Mouse (Mus musculus): Measurements from ENCODE around the gene Zfp931. TPM values are rescaled to one million over a fixed set of nuclear protein-coding genes. Genes with fewer than 3 reads are reported as not detected.
"Not testable (repeated sequence)": the region's sequence is repeated elsewhere in the genome, so short reads cannot be mapped to it uniquely, and the experiment has no call there.

Zfp931 gene
- polyA plus RNA-seq, 1 experiment from 2014 or later, result 17.0 TPM

GRCm38 (mm10) chr2:178101957-178102356, 23.7 kb upstream of the Zfp931 start:
- H3K4me3 ChIP-seq, result no peak overlapping the region
- no peaks in the 10 kb centered on the region for H3K27me3 ChIP-seq (ENCODE audit: low read depth, poor library complexity, severe bottlenecking)
- peaks cover 10% of the 10 kb centered on the region for H3K4me1 ChIP-seq
- WGBS, result 17% methylated on average over 7 of the region's 7 CpGs
- H3K36me3 ChIP-seq, result no peaks in the 10 kb centered on the region
- DNase-seq (ENCODE audit: low spot score), result peak; percentile 77
- no peaks in the 10 kb centered on the region for H3K9me3 ChIP-seq (replicated peaks)
- H3K27ac ChIP-seq, result no peak overlapping the region

- H3K4me3 ChIP-seq, result no peak overlapping the region
- WGBS, result 8% methylated on average over 2 of the region's 2 CpGs
- no peaks in the 10 kb centered on the region for H3K9me3 ChIP-seq (replicated peaks)
- peak; percentile 75 for DNase-seq (ENCODE audit: low spot score)
- H3K27me3 ChIP-seq (ENCODE audit: low read depth, poor library complexity, severe bottlenecking), result no peaks in the 10 kb centered on the region
- H3K36me3 ChIP-seq, result no peaks in the 10 kb centered on the region
- peaks cover 19% of the 10 kb centered on the region for H3K4me1 ChIP-seq
- H3K27ac ChIP-seq, result no peak overlapping the region
Observed at GRCm38 (mm10) chr2:178098021-178098420, 19.7 kb upstream of the Zfp931 start.

- H3K4me3 ChIP-seq, result no peak overlapping the region
Observed at GRCm38 (mm10) chr2:178089586-178089985, 11.3 kb upstream of the Zfp931 start.

GRCm38 (mm10) chr2:178058195-178058594, 20.1 kb downstream of the Zfp931 start:
- 17% methylated on average over 1 of the region's 1 CpGs for WGBS

More at GRCm38 (mm10) chr2:178089586-178089985, 11.3 kb upstream of the Zfp931 start:
- Histone ChIP-seq H3K4me1 (no peaks in the 10 kb centered on the region), H3K9me3 (replicated peaks) (no peaks in the 10 kb centered on the region), H3K27ac (no peak overlapping the region), H3K36me3 (no peaks in the 10 kb centered on the region), H3K27me3 (ENCODE audit: low read depth, poor library complexity, severe bottlenecking) (no peaks in the 10 kb centered on the region)
- DNase-seq (ENCODE audit: low spot score), result no peak

GRCm38 (mm10) chr2:178027601-178028000, 50.7 kb downstream of the Zfp931 start:
- WGBS, result 79% methylated on average over 3 of the region's 3 CpGs
- H3K36me3 ChIP-seq; H3K4me3 ChIP-seq; H3K27ac ChIP-seq; H3K9me3 ChIP-seq (replicated peaks); H3K4me1 ChIP-seq; DNase-seq (ENCODE audit: low spot score); H3K27me3 ChIP-seq (ENCODE audit: low read depth, poor library complexity, severe bottlenecking): not testable (repeated sequence)

More at GRCm38 (mm10) chr2:178058195-178058594, 20.1 kb downstream of the Zfp931 start:
- H3K27me3 ChIP-seq (ENCODE audit: low read depth, poor library complexity, severe bottlenecking), result no peaks in the 10 kb centered on the region
- peak; percentile 50 for DNase-seq (ENCODE audit: low spot score)
- no peak overlapping the region for H3K27ac ChIP-seq
- no peak overlapping the region for H3K4me3 ChIP-seq
- no peaks in the 10 kb centered on the region for H3K4me1 ChIP-seq
- H3K36me3 ChIP-seq, result peaks cover 13% of the 10 kb centered on the region
- no peaks in the 10 kb centered on the region for H3K9me3 ChIP-seq (replicated peaks)

GRCm38 (mm10) chr2:178023861-178024260, 54.4 kb downstream of the Zfp931 start:
- 31% methylated on average over 2 of the region's 2 CpGs for WGBS
- not testable (repeated sequence) for DNase-seq (ENCODE audit: low spot score)

GRCm38 (mm10) chr2:178023011-178023611, 55.2 kb downstream of the Zfp931 start, which contains the start of gene Zfp971:
Zfp971 (plus strand) TSS chr2:178023284.
- DNase-seq (ENCODE audit: low spot score), result peak; percentile 35
- H3K9me3 ChIP-seq (replicated peaks); H3K4me1 ChIP-seq; H3K36me3 ChIP-seq; H3K27me3 ChIP-seq (ENCODE audit: low read depth, poor library complexity, severe bottlenecking): not testable (repeated sequence)
- Histone ChIP-seq H3K27ac (peak within 1 kb of the TSS; percentile 50; the same call in 1 of the 2 replicates), H3K4me3 (peak within 1 kb of the TSS; percentile 61)
- under 1% methylated on average over 15 of the region's 15 CpGs for WGBS

More at GRCm38 (mm10) chr2:178023861-178024260, 54.4 kb downstream of the Zfp931 start:
- H3K36me3 ChIP-seq; H3K4me1 ChIP-seq; H3K9me3 ChIP-seq (replicated peaks); H3K27me3 ChIP-seq (ENCODE audit: low read depth, poor library complexity, severe bottlenecking): not testable (repeated sequence)
- Histone ChIP-seq H3K27ac (0 out of 2 replicates have a peak overlapping the region, but pooled peaks have one; percentile 50), H3K4me3 (peak overlapping the region; percentile 61)

- not testable (repeated sequence) for H3K27ac ChIP-seq; H3K27me3 ChIP-seq (ENCODE audit: low read depth, poor library complexity, severe bottlenecking); H3K9me3 ChIP-seq (replicated peaks); H3K36me3 ChIP-seq; H3K4me3 ChIP-seq; DNase-seq (ENCODE audit: low spot score); H3K4me1 ChIP-seq
- 86% methylated on average over 8 of the region's 8 CpGs for WGBS
Observed at GRCm38 (mm10) chr2:178020773-178021172, 57.5 kb downstream of the Zfp931 start.

- not testable (repeated sequence) for H3K36me3 ChIP-seq; DNase-seq (ENCODE audit: low spot score); H3K4me1 ChIP-seq; H3K27me3 ChIP-seq (ENCODE audit: low read depth, poor library complexity, severe bottlenecking); H3K27ac ChIP-seq; H3K9me3 ChIP-seq (replicated peaks); H3K4me3 ChIP-seq
- 87% methylated on average over 3 of the region's 3 CpGs for WGBS
Observed at GRCm38 (mm10) chr2:178019486-178019885, 58.8 kb downstream of the Zfp931 start.

Other genes with a start within 250 kb of the Zfp931 start
- 25.1 and 32.3 TPM in 2 replicates for gene Gm14325, start 238.1 kb downstream of the Zfp931 start, polyA plus RNA-seq (2016; fragmentation: Nextera tagmentation; extraction: Ambion mirVana)
- gene Gm14327, start 181.4 kb downstream of the Zfp931 start, polyA plus RNA-seq (2016; fragmentation: Nextera tagmentation; extraction: Ambion mirVana), result 1.7 and 2.8 TPM in 2 replicates
- 0.28 and 0.39 TPM in 2 replicates for gene Zfp972, start 152.9 kb downstream of the Zfp931 start, polyA plus RNA-seq (2016; fragmentation: Nextera tagmentation; extraction: Ambion mirVana)
- gene Gm14326, start 121.2 kb downstream of the Zfp931 start, polyA plus RNA-seq (2016; fragmentation: Nextera tagmentation; extraction: Ambion mirVana), result 15.4 and 16.9 TPM in 2 replicates
- gene Zfp971, start 55.2 kb downstream of the Zfp931 start, polyA plus RNA-seq (2016; fragmentation: Nextera tagmentation; extraction: Ambion mirVana), result 10.2 and 12.4 TPM in 2 replicates
- 8.1 and 8.3 TPM in 2 replicates for gene Phactr3, start 40.5 kb upstream of the Zfp931 start, polyA plus RNA-seq (2016; fragmentation: Nextera tagmentation; extraction: Ambion mirVana)

All from limb, embryonic 10.5 days (tissue).